Mouse (Mus musculus) limb, embryonic 14.5 days (tissue): ENCODE results near the gene Mpo. TPM values are rescaled to one million over a fixed set of nuclear protein-coding genes. Genes with fewer than 3 reads are reported as not detected.

Experiments
- ATAC-seq: fragments of 200-750 bp; cut with Nextera tagmentation; 2 replicates; pipeline ENCODE4 v1.8.0; 2017; ENCODE audit warnings: low read depth, moderate number of reproducible peaks, moderate TSS enrichment; ENCODE audit not compliant: low FRiP score
- DNase-seq: peaks from one replicate; pipeline ENCODE4 v3.0.0-alpha.2; 2015; ENCODE audit warnings: low spot score
- H3K27ac ChIP-seq: fragments of 300-500 bp; sonication (generic); replicated peaks from 2 replicates; pipeline ENCODE4 v1.5.1; 2014; ENCODE audit warnings: low read depth, mild to moderate bottlenecking, low read length, moderate library complexity, mixed read lengths
- H3K27me3 ChIP-seq: fragments of 300-500 bp; sonication (generic); 2 replicates; pipeline ENCODE4 v1.6.1; 2014; ENCODE audit warnings: low read length, mixed read lengths; ENCODE audit not compliant: control insufficient read depth, insufficient read depth
- H3K36me3 ChIP-seq: fragments of 300-500 bp; sonication (generic); 2 replicates; pipeline ENCODE4 v1.6.1; 2014; ENCODE audit warnings: mild to moderate bottlenecking, low read length, moderate library complexity, mixed read lengths; ENCODE audit not compliant: control insufficient read depth, insufficient read depth
- H3K4me1 ChIP-seq: fragments of 300-500 bp; sonication (generic); 2 replicates; pipeline ENCODE4 v1.6.1; 2014; ENCODE audit warnings: antibody characterized with exemption, low read length, mixed read lengths; ENCODE audit not compliant: control insufficient read depth, insufficient read depth
- H3K4me2 ChIP-seq: fragments of 300-500 bp; sonication (generic); replicated peaks from 2 replicates; pipeline ENCODE4 v1.6.1; 2014; ENCODE audit warnings: low read depth, mild to moderate bottlenecking, low read length, moderate library complexity; ENCODE audit not compliant: severe bottlenecking
- H3K4me3 ChIP-seq: fragments of 300-500 bp; sonication (generic); replicated peaks from 2 replicates; pipeline ENCODE4 v1.5.1; 2014; ENCODE audit warnings: low read length
- H3K9ac ChIP-seq: fragments of 300-500 bp; sonication (generic); 2 replicates; pipeline ENCODE4 v1.6.1; 2014; ENCODE audit warnings: mild to moderate bottlenecking, low read depth, low read length, moderate library complexity; ENCODE audit not compliant: severe bottlenecking
- H3K9me3 ChIP-seq: fragments of 300-500 bp; sonication (generic); 2 replicates; pipeline ENCODE4 v1.6.1; 2016; ENCODE audit warnings: low read length; ENCODE audit not compliant: control insufficient read depth
- POLR2A ChIP-seq: fragments of 200-500 bp; IDR thresholded peaks from 2 replicates; pipeline ENCODE4 v1.8.0; 2012; ENCODE audit warnings: inconsistent platforms, mild to moderate bottlenecking, moderate library complexity, borderline replicate concordance; ENCODE audit not compliant: insufficient read depth, insufficient read length; ENCODE audit errors: extremely low read depth
- WGBS: fragments of 180-500 bp; shearing (Covaris S2); extraction: QIAGEN DNeasy Blood & Tissue Kit; methylation state at CpG from one replicate; pipeline ENCODE4 v1.1.7; 2014; 5-methylcytosine and 5-hydroxymethylcytosine counted together
- polyA plus RNA-seq, 2 experiments: library from polyadenylated mRNA; depleted of rRNA in 1 of 2; stranded (reverse) in 1 of 2; unstranded in 1 of 2; fragments of >200 nt; fragmentation: Nextera tagmentation in 1 of 2; extraction: Ambion mirVana in 1 of 2; gene quantifications; 2 replicates each; pipeline versions ENCODE4 v1.2.1 to v1.2.3; 2012 to 2014

Gene Mpo
- polyA plus RNA-seq, 2 experiments: 1.1 to 1.7 TPM

DNA sequence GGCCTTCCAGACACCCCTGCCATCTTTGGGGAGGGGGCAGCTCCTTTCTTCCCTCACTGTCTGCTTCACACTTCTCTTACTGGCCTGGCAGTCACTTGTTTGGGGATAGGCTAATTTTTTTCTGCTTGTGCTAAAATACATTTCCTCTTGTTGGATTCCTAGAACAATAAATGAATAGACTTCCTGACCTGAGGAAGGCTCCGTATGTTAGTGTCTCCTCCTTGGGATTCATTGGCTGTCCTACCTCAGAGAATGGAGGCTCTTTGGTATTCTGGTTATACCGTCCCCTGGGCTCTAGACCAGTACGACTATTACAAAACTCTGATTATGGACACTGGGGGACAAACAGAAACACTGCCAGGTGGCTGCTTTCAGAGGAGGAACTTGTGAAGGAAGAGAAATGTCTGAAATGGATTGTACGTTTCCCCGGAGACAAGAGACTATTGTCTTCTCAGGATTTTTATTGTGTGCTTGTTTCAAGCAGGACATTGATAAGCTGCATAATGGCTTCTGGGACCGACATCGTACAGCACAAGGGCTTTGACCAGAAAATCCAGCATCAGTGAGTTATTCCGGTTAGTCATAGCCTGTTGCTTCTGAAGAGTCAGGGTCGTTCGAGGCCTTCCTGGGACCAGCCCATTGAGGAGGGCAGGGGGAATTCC is 35.0 kb downstream of the Mpo start, which contains the start of gene Lpo:
Lpo (minus strand) TSS at position 51 of the 662 bp plus-strand sequence.
- WGBS: 71% methylated on average over 10 of the region's 10 CpGs
- no peak for ATAC-seq

DNA sequence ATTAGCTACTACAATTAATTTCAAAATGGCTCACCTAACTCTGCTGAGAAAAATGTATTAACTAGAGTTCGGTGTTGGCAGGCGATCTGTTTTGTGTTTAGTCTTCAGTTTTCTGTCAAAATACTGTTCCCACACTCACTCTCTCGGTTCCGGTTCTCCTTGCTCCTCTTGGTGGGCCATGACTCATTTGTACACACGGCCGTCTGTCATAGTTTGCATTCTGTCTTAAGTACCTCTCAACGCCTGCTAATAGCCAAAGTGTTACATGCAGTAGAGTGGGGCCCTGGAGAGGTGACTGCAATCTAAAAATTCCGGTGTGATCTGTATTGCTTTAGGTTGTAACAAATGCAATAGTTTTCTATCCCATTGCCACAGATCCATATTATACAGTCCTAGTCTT is 47.3 kb downstream of the Mpo start:
- H3K4me1 ChIP-seq: no peaks in the 10 kb centered on the region
- H3K27me3 ChIP-seq: no peaks in the 10 kb centered on the region
- DNase-seq (no peak), ATAC-seq (no peak)
- no peak overlapping the region for H3K4me3 ChIP-seq
- no peak for TF ChIP-seq POLR2A
- H3K36me3 ChIP-seq: no peaks in the 10 kb centered on the region
- H3K27ac ChIP-seq: no peak overlapping the region
- H3K9me3 ChIP-seq: no peaks in the 10 kb centered on the region
- WGBS: 67% methylated on average over 8 of the region's 8 CpGs
- no peak overlapping the region for H3K4me2 ChIP-seq
- H3K9ac ChIP-seq: no peak overlapping the region

More for the DNA sequence above, 35.0 kb downstream of the Mpo start, which contains the start of gene Lpo:
- Histone ChIP-seq H3K4me1 (no peaks in the 10 kb centered on the region), H3K27me3 (no peaks in the 10 kb centered on the region), H3K4me3 (no peak within 1 kb of the TSS), H3K36me3 (no peaks in the 10 kb centered on the region), H3K27ac (no peak within 1 kb of the TSS), H3K9ac (no peak within 1 kb of the TSS), H3K9me3 (no peaks in the 10 kb centered on the region), H3K4me2 (no peak within 1 kb of the TSS)
- TF ChIP-seq POLR2A: no peak
- no peak for DNase-seq

DNA sequence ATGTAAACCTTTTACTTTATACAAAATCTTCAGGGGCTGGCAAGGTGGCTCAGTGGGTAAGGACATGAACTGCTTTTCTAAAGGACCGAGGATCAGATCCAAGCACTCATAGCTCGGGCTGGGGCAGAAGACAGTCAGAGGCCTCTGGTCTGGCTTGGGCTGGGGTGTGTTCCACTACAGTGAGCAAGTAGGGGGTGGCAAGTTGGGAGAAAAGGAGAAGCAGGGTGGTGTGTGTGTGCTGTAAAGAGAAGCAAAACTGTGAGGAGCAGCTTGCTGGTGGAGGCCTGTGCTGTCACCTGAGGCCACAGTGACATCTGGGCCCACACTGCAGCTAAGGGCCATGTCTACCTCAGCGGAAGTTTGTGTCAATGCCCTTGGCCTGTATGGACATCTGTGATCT is 48.1 kb downstream of the Mpo start:
- Histone ChIP-seq H3K4me3 (no peak overlapping the region), H3K9ac (no peak overlapping the region), H3K4me1 (no peaks in the 10 kb centered on the region), H3K27me3 (no peaks in the 10 kb centered on the region), H3K36me3 (no peaks in the 10 kb centered on the region), H3K27ac (no peak overlapping the region), H3K4me2 (no peak overlapping the region), H3K9me3 (no peaks in the 10 kb centered on the region)
- WGBS: 87% methylated on average over 3 of the region's 3 CpGs
- ATAC-seq (no peak), DNase-seq (no peak)
- TF ChIP-seq POLR2A: no peak

DNA sequence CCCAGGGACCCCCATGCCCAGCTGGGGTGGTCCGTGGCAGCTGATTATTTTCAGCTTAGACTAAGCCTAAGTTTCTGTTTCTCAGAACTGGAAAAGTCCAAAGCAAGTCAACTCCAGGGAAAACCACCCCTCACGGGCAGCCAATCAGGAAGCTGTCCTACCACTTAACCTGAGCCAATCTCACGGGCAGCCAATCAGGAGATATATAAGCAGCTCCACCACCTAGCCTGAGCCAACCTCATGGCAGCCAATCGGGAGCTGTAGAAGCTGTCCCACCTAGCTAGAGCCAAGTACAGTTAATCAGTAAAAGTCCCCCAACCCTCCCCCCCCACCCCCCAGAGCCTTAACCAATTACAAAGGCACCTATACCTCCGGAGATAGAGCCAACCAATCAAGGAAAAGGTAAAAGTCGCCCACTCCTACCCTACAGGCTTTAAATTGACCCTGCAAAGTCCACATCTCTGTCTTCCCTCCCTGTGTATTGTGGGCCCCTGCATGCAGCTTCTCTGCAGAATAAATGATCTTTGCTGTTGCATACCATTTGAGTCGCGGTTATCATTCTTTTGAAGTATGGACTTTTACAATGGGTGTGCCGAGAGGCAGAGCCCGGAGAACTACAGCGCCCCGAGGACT is 53.7 kb downstream of the Mpo start:
- Histone ChIP-seq H3K9me3 (no peaks in the 10 kb centered on the region), H3K27me3 (no peaks in the 10 kb centered on the region), H3K4me2 (no peak overlapping the region), H3K27ac (no peak overlapping the region), H3K36me3 (no peaks in the 10 kb centered on the region), H3K4me3 (no peak overlapping the region), H3K4me1 (no peaks in the 10 kb centered on the region), H3K9ac (no peak overlapping the region)
- ATAC-seq: no peak
- TF ChIP-seq POLR2A: no peak
- WGBS: 80% methylated on average over 12 of the region's 12 CpGs
- no peak for DNase-seq

DNA sequence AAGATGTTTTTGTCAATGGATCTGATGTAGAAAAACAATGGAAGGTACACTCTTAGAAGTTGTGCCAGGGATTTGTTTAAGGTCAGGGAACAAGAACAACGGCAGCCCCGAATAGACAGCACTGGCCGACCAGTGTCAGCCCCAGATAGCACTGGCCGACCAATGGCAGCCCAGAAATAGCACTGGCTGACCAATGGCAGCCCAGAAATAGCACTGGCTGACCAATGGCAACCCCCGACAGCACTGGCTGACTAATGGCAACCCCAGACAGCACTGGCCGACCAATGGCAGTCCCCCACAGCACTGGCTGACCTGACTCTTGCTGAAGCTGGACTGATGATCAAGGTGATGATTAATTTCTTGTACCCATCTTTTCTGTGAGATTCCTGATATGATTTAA is 54.5 kb downstream of the Mpo start:
- Histone ChIP-seq H3K4me3 (no peak overlapping the region), H3K4me2 (no peak overlapping the region), H3K4me1 (peaks cover 4% of the 10 kb centered on the region; the same call in 1 of the 2 replicates), H3K27me3 (no peaks in the 10 kb centered on the region), H3K27ac (no peak overlapping the region), H3K9me3 (no peaks in the 10 kb centered on the region), H3K9ac (no peak overlapping the region), H3K36me3 (no peaks in the 10 kb centered on the region)
- ATAC-seq: no peak
- no peak for TF ChIP-seq POLR2A
- DNase-seq: no peak
- 77% methylated on average over 6 of the region's 6 CpGs for WGBS
